ENCODE assay signal across 8 mouse cellular contexts in genomic region chr4:149773408-149774093, GRCm38 (mm10). TPM values are rescaled to one million over a fixed set of nuclear protein-coding genes. Genes with fewer than 3 reads are reported as not detected.
DNase-seq lines count a peak whose midpoint lies in the region; ATAC-seq and TF ChIP-seq lines count a peak whose summit lies in the region.

No protein-coding gene starts in this region.

- H3K4me3 ChIP-seq in kidney, adult 2 months (ENCODE audit: insufficient read depth, low read depth, low read length): peak overlapping the region; percentile 91
- H3K4me3 ChIP-seq in cortical plate, adult 2 months (ENCODE audit: insufficient read depth, low read length): peak overlapping the region; percentile 76
- peak overlapping the region; percentile 68 for H3K4me3 ChIP-seq in liver, embryonic 12.5 days
- H3K4me3 ChIP-seq in small intestine, adult 2 months (ENCODE audit: low read depth, low read length): peak overlapping the region; percentile 74

- H3K27ac ChIP-seq in kidney, adult 2 months (ENCODE audit: insufficient read depth, low read depth, low read length): peak overlapping the region; percentile 81
- peak overlapping the region; percentile 96 for H3K27ac ChIP-seq in cortical plate, adult 2 months (ENCODE audit: insufficient read depth, low read length)
- H3K27ac ChIP-seq in liver, embryonic 12.5 days: peak overlapping the region; percentile 73
- peak overlapping the region; percentile 46 for H3K27ac ChIP-seq in small intestine, adult 2 months (ENCODE audit: insufficient read depth, low read depth, low read length)

- peak; percentile 44 for ATAC-seq in CD4-positive, CD25-positive, alpha-beta regulatory T cell, adult 4 months
- peak; percentile 7 for ATAC-seq in liver, embryonic 12.5 days

- H3K36me3 ChIP-seq in kidney, adult 2 months (ENCODE audit: control insufficient read depth, insufficient read depth, low read length): no peaks in the 10 kb centered on the region
- H3K36me3 ChIP-seq in liver, embryonic 12.5 days: 0 out of 2 replicates have a peak, but pooled peaks cover 3% of the 10 kb centered on the region
- no peaks in the 10 kb centered on the region for H3K36me3 ChIP-seq in small intestine, adult 2 months (ENCODE audit: control insufficient read depth, insufficient read depth, low read length)

- H3K4me1 ChIP-seq in kidney, adult 2 months (ENCODE audit: control insufficient read depth, insufficient read depth, low read length): peaks cover 27% of the 10 kb centered on the region; the same call in 1 of the 2 replicates
- H3K4me1 ChIP-seq in cortical plate, adult 2 months (ENCODE audit: control insufficient read depth, insufficient read depth, low read length): peaks cover 6% of the 10 kb centered on the region
- H3K4me1 ChIP-seq in liver, embryonic 12.5 days: peaks cover 38% of the 10 kb centered on the region
- H3K4me1 ChIP-seq in small intestine, adult 2 months (ENCODE audit: control insufficient read depth, insufficient read depth, insufficient read length, low read length): peaks cover 18% of the 10 kb centered on the region; the same call in 1 of the 2 replicates

- H3K4me2 ChIP-seq in liver, embryonic 12.5 days: peak overlapping the region; percentile 99

- peak overlapping the region; percentile 81 for H3K9ac ChIP-seq in liver, embryonic 12.5 days

- DNase-seq in kidney, adult 2 months: peak; percentile 54
- no peak for DNase-seq in kidney, postnatal 4 days
- peak; percentile 62 for DNase-seq in heart, postnatal 4 days
- DNase-seq in urinary bladder, adult 2 months (ENCODE audit: low spot score): no peak

- no peak for TF ChIP-seq CTCF in kidney, adult 2 months (conservative IDR thresholded peaks at IDR 0.05; ENCODE audit: insufficient read depth, insufficient read length, low read depth, low read length)
- no peak for TF ChIP-seq CTCF in cortical plate, adult 2 months (IDR thresholded peaks at IDR 0.05; ENCODE audit: extremely low read depth, insufficient read depth, low read length)
- TF ChIP-seq CTCF in small intestine, adult 2 months (IDR thresholded peaks at IDR 0.05; ENCODE audit: extremely low read depth, insufficient read length, insufficient replicate concordance, low read depth, low read length): no peak

- WGBS in kidney, adult 2 months: 1% methylated on average over 65 of the region's 65 CpGs
- under 1% methylated on average over 62 of the region's 65 CpGs for WGBS in liver, embryonic 12.5 days (ENCODE audit: insufficient replicate concordance)
- WGBS in small intestine, adult 2 months: under 1% methylated on average over 65 of the region's 65 CpGs

- H3K9me3 ChIP-seq in liver, embryonic 12.5 days (replicated peaks): no peaks in the 10 kb centered on the region

- no peak for TF ChIP-seq POLR2A in kidney, adult 2 months (IDR thresholded peaks at IDR 0.05; ENCODE audit: low read depth, low read length)
- no peak for TF ChIP-seq POLR2A in cortical plate, adult 2 months (IDR thresholded peaks at IDR 0.05; ENCODE audit: extremely low read depth, insufficient read depth, low read length)
- no peak for TF ChIP-seq POLR2A in small intestine, adult 2 months (IDR thresholded peaks at IDR 0.05; ENCODE audit: low read depth, low read length)

- H3K27me3 ChIP-seq in kidney, adult 2 months (replicated peaks; ENCODE audit: control insufficient read depth, insufficient read depth, low read length): no peaks in the 10 kb centered on the region
- H3K27me3 ChIP-seq in liver, embryonic 12.5 days (replicated peaks): peaks cover 26% of the 10 kb centered on the region; the same call in 1 of the 2 replicates
- no peaks in the 10 kb centered on the region for H3K27me3 ChIP-seq in small intestine, adult 2 months (ENCODE audit: control insufficient read depth, insufficient read depth, low read length)

RNA-seq across cellular contexts. Expression of gene Slc25a33, which starts 0.5 kb away (rescaled TPM):
- polyA plus RNA-seq in kidney, adult 2 months (2012; rRNA removed): 16.8 and 18.3 TPM in 2 replicates
- 1 to 10 TPM; 4.6 to 5.7 TPM for polyA plus RNA-seq in CD4-positive, CD25-positive, alpha-beta regulatory T cell, adult 4 months (2017; shearing (Covaris generic))
- polyA plus RNA-seq in cortical plate, adult 2 months (2012; rRNA removed): 43.7 and 43.9 TPM in 2 replicates
- total RNA-seq in heart, postnatal 4 days (2021): 1 to 10 TPM; 8.8 to 9.5 TPM
- polyA plus RNA-seq in liver, embryonic 12.5 days (2016; fragmentation: Nextera tagmentation; extraction: Ambion mirVana): 17.1 and 17.3 TPM in 2 replicates
- polyA plus RNA-seq in small intestine, adult 2 months (2012; rRNA removed): 4.5 and 5.3 TPM in 2 replicates
- polyA plus RNA-seq in urinary bladder, adult 2 months (2012; rRNA removed): 13.5 and 14.5 TPM in 2 replicates

RNA-seq across cellular contexts. Expression of gene Tmem201, which starts 35.7 kb away (rescaled TPM):
- polyA plus RNA-seq in kidney, adult 2 months (2012; rRNA removed): 34.2 and 37.5 TPM in 2 replicates
- polyA plus RNA-seq in CD4-positive, CD25-positive, alpha-beta regulatory T cell, adult 4 months (2017; shearing (Covaris generic)): 1 to 10 TPM; 4.6 to 7.8 TPM
- polyA plus RNA-seq in cortical plate, adult 2 months (2012; rRNA removed): 75.0 and 75.9 TPM in 2 replicates
- total RNA-seq in heart, postnatal 4 days (2021): 10 to 100 TPM; 87.5 to 96.8 TPM
- polyA plus RNA-seq in liver, embryonic 12.5 days (2016; fragmentation: Nextera tagmentation; extraction: Ambion mirVana): 12.8 and 13.8 TPM in 2 replicates
- 14.5 and 19.7 TPM in 2 replicates for polyA plus RNA-seq in small intestine, adult 2 months (2012; rRNA removed)
- 21.6 and 24.0 TPM in 2 replicates for polyA plus RNA-seq in urinary bladder, adult 2 months (2012; rRNA removed)

Comparison
In these comparisons a context has a peak if more than half of its experiments do, and no peak if none do; other contexts are left out.
1. DNase-seq: peak in kidney, adult 2 months (single experiment) and heart, postnatal 4 days (single experiment); none in kidney, postnatal 4 days (0 of 2) and urinary bladder, adult 2 months (single experiment).
2. H3K27ac ChIP-seq: peak in every context shown above with its lines; median percentile 96 in cortical plate, adult 2 months; 81 in kidney, adult 2 months; 73 in liver, embryonic 12.5 days; 46 in small intestine, adult 2 months.
3. Peak in every context shown above with its lines, with median percentiles within 50 percentile points of each other: H3K4me3 ChIP-seq.